Mouse (Mus musculus) lung, postnatal 10 days (tissue): ENCODE measurements around the gene Lifr.

ENCODE experiments used
- DNase-seq: peaks from one replicate; pipeline ENCODE4 v3.0.0; 2021

Gene Lifr

GRCm38 (mm10) chr15:7163851-7164250 lies 73.4 kb downstream of the Lifr start:
- DNase-seq = no peak

GRCm38 (mm10) chr15:7166735-7167134 lies 76.3 kb downstream of the Lifr start:
- DNase-seq = no peak

GRCm38 (mm10) chr15:7167238-7167905 lies 77.0 kb downstream of the Lifr start:
- DNase-seq = peak; percentile 37

GRCm38 (mm10) chr15:7167906-7168532 lies 77.6 kb downstream of the Lifr start:
- DNase-seq = no peak

GRCm38 (mm10) chr15:7172875-7173274 lies 82.5 kb downstream of the Lifr start:
- peak; percentile 41 for DNase-seq

- no peak for DNase-seq
These were observed 82.9 kb downstream of the Lifr start for GRCm38 (mm10) chr15:7173346-7173745.

- no peak for DNase-seq
These were observed 83.4 kb downstream of the Lifr start for GRCm38 (mm10) chr15:7173776-7174175.

- no peak for DNase-seq
These were observed 90.2 kb downstream of the Lifr start for GRCm38 (mm10) chr15:7180576-7180975.

- DNase-seq = peak; percentile 28
These were observed 97.3 kb downstream of the Lifr start for GRCm38 (mm10) chr15:7187682-7188081.

- peak; percentile 74 for DNase-seq
These were observed 99.5 kb downstream of the Lifr start for GRCm38 (mm10) chr15:7189678-7190454.

- no peak for DNase-seq
These were observed 100.7 kb downstream of the Lifr start for GRCm38 (mm10) chr15:7191074-7191473.

- no peak for DNase-seq
These were observed 102.2 kb downstream of the Lifr start for GRCm38 (mm10) chr15:7192582-7192981.

GRCm38 (mm10) chr15:7194147-7194720 lies 103.8 kb downstream of the Lifr start:
- no peak for DNase-seq

- DNase-seq = no peak
These were observed 104.4 kb downstream of the Lifr start for GRCm38 (mm10) chr15:7194748-7195221.

GRCm38 (mm10) chr15:7197652-7198445 lies 107.4 kb downstream of the Lifr start:
- no peak for DNase-seq

GRCm38 (mm10) chr15:7198816-7199215 lies 108.4 kb downstream of the Lifr start:
- no peak for DNase-seq

- no peak for DNase-seq
These were observed 109.9 kb downstream of the Lifr start for GRCm38 (mm10) chr15:7200286-7200685.

- peak; percentile 67 for DNase-seq
These were observed 111.3 kb downstream of the Lifr start for GRCm38 (mm10) chr15:7201421-7202380.

- no peak for DNase-seq
These were observed 112.6 kb downstream of the Lifr start for GRCm38 (mm10) chr15:7202981-7203380.

GRCm38 (mm10) chr15:7203606-7204330 lies 113.4 kb downstream of the Lifr start:
- peak; percentile 89 for DNase-seq

- DNase-seq = no peak
These were observed 114.5 kb downstream of the Lifr start for GRCm38 (mm10) chr15:7204917-7205316.
